Mouse (Mus musculus) neural tube, embryonic 15.5 days (tissue): ENCODE measurements around the gene Cisd1. TPM values are rescaled to one million over a fixed set of nuclear protein-coding genes. Genes with fewer than 3 reads are reported as not detected.

Source experiments
- ATAC-seq: fragments of 200-750 bp; cut with Nextera tagmentation; 2 replicates; pipeline ENCODE4 v1.8.0; 2017; ENCODE audit warnings: mild to moderate bottlenecking, moderate TSS enrichment, moderate library complexity; ENCODE audit not compliant: low FRiP score
- H3K27ac ChIP-seq: fragments of 300-500 bp; sonication (generic); replicated peaks from 2 replicates; pipeline ENCODE4 v1.5.1; 2015; ENCODE audit warnings: mild to moderate bottlenecking, inconsistent platforms
- H3K27me3 ChIP-seq: fragments of 300-500 bp; sonication (generic); replicated peaks from 2 replicates; pipeline ENCODE4 v1.6.1; 2015; ENCODE audit warnings: inconsistent platforms
- H3K36me3 ChIP-seq: fragments of 300-500 bp; sonication (generic); 2 replicates; pipeline ENCODE4 v1.6.1; 2015; ENCODE audit warnings: inconsistent platforms
- H3K4me1 ChIP-seq: fragments of 300-500 bp; sonication (generic); 2 replicates; pipeline ENCODE4 v1.6.1; 2015; ENCODE audit warnings: inconsistent platforms
- H3K4me2 ChIP-seq: fragments of 300-500 bp; sonication (generic); 2 replicates; pipeline ENCODE4 v1.6.1; 2015; ENCODE audit warnings: inconsistent platforms, mild to moderate bottlenecking, moderate library complexity
- H3K4me3 ChIP-seq: fragments of 300-500 bp; sonication (generic); replicated peaks from 2 replicates; pipeline ENCODE4 v1.5.1; 2015; ENCODE audit warnings: mild to moderate bottlenecking, inconsistent platforms
- H3K9ac ChIP-seq: fragments of 300-500 bp; sonication (generic); replicated peaks from 2 replicates; pipeline ENCODE4 v1.6.1; 2015; ENCODE audit warnings: mild to moderate bottlenecking, inconsistent platforms
- H3K9me3 ChIP-seq: fragments of 300-500 bp; sonication (generic); replicated peaks from 2 replicates; pipeline ENCODE4 v1.6.1; 2016; ENCODE audit warnings: inconsistent platforms
- WGBS: fragments of 180-500 bp; shearing (Covaris S2); methylation state at CpG from one replicate; pipeline ENCODE4 v1.1.7; 2015; ENCODE audit warnings: mixed read lengths; 5-methylcytosine and 5-hydroxymethylcytosine counted together
- polyA plus RNA-seq: library from polyadenylated mRNA; unstranded; fragments of >200 nt; fragmentation: Nextera tagmentation; extraction: Ambion mirVana; gene quantifications from 2 replicates; pipeline ENCODE4 v1.2.1, GENCODE M21; 2015

Gene Cisd1
- polyA plus RNA-seq, 1 experiment from 2014 or later = 340 TPM

DNA sequence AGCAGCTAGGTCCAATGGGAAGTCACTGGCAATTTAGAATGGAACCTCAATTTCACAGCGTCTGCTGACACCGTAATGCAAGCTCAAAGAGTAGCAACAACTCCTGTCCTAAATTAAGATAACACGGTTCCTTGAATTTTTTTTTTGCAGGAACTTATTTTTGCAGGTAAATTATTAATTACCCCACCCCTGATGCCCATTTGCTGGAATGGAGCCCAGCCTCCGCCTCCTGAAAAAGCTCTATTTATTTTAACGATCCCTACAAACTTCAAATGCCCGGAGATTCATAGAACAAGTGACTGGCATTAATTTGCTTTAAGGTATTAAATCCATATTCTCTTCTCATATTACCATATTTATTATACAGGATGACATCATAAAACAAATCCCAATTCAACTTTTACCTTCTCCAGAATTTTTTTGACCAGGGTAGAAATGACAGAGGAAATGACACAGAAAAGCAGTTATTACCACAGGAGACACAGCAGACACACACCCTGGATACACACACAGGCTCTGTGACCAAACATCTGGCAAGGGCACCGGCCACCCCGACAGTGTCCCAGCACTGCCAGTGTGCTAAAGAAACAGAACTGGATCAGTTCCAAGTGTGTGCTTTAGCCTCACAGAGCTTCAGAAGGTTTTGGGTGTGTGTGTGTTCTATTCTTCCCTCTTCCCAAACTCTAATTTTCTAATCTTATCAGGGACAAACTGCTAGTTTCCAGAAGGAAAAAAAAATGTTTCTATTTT is 6.4 kb downstream of the Cisd1 start:
- no peaks in the 10 kb centered on the region for H3K9me3 ChIP-seq
- H3K4me1 ChIP-seq = peaks cover 29% of the 10 kb centered on the region
- H3K36me3 ChIP-seq = peaks cover 24% of the 10 kb centered on the region
- 75% methylated on average over 8 of the region's 8 CpGs for WGBS
- no peaks in the 10 kb centered on the region for H3K27me3 ChIP-seq
- no peak for ATAC-seq
- H3K27ac ChIP-seq = no peak overlapping the region
- no peak overlapping the region for H3K4me3 ChIP-seq
- H3K4me2 ChIP-seq = no peak overlapping the region
- no peak overlapping the region for H3K9ac ChIP-seq

DNA sequence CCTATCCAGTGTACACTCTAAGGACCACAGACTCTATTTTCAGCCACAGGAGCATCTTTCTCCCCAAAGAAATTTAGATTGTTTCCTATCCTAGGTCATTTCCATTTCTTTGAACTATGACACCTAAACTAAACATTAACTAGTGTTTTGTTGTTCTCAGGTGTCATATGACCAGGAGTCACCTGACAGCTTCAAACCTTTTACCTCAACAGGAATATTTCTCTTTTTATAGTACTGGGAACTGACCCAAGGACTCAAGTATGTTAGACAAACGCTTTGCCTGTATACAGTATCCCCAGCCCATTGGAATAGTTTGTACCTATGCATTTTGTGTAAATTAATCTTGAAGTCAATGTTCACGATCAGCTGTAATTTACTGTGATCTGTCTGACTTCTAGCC is 7.0 kb downstream of the Cisd1 start:
- no peak overlapping the region for H3K4me3 ChIP-seq
- H3K36me3 ChIP-seq = peaks cover 24% of the 10 kb centered on the region
- no peak overlapping the region for H3K27ac ChIP-seq
- H3K27me3 ChIP-seq = no peaks in the 10 kb centered on the region
- WGBS = 89% methylated on average over 2 of the region's 2 CpGs
- H3K4me2 ChIP-seq = no peak overlapping the region
- no peak overlapping the region for H3K9ac ChIP-seq
- no peak for ATAC-seq
- no peaks in the 10 kb centered on the region for H3K9me3 ChIP-seq
- H3K4me1 ChIP-seq = peaks cover 25% of the 10 kb centered on the region

DNA sequence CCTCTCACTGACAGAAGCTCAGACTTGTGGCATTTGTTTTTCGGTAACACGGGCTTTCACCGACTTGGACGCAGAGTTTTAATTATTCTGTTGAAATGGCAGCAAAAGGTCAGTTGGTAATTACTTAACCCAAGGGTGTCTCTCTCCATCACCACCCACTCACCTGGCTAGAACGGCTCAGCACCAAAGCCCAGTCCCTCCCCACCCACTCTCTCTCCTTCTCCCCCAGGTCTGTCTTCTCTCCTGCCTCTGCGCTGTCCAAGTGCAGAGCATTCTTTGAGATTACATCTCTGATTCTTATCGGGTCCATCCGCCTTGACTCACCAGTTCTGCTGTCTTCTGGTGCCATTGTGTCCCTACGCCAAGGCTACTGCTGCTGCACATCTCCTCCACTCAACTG is 11.9 kb downstream of the Cisd1 start:
- no peaks in the 10 kb centered on the region for H3K27me3 ChIP-seq
- ATAC-seq = no peak
- no peak overlapping the region for H3K9ac ChIP-seq
- WGBS = 98% methylated on average over 9 of the region's 9 CpGs
- H3K4me1 ChIP-seq = no peaks in the 10 kb centered on the region
- peaks cover 43% of the 10 kb centered on the region for H3K36me3 ChIP-seq
- no peak overlapping the region for H3K4me2 ChIP-seq
- H3K9me3 ChIP-seq = no peaks in the 10 kb centered on the region
- H3K27ac ChIP-seq = no peak overlapping the region
- no peak overlapping the region for H3K4me3 ChIP-seq

DNA sequence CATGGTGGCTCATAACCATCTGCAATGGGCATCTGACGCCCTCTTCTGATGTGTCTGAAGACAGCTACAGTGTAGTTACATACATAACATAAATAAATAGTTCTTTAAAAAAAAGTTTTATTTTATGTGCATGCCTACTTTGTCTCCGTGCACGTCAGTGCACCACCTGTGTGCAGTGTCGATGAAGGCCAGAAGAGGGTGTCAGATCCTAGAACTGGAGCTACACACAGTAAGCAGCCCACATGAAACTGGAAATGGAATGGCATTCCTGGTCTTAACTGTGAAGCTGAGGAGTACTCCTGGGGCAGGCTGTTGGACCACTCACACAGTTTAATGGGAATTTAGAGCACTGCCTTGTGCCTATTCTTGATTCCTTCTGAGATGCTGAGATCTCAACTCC is 12.4 kb downstream of the Cisd1 start:
- Histone ChIP-seq H3K36me3 (peaks cover 43% of the 10 kb centered on the region), H3K9me3 (no peaks in the 10 kb centered on the region), H3K4me3 (no peak overlapping the region), H3K27ac (no peak overlapping the region), H3K27me3 (no peaks in the 10 kb centered on the region), H3K4me2 (no peak overlapping the region), H3K9ac (no peak overlapping the region), H3K4me1 (no peaks in the 10 kb centered on the region)
- no peak for ATAC-seq
- 91% methylated on average over 4 of the region's 4 CpGs for WGBS

DNA sequence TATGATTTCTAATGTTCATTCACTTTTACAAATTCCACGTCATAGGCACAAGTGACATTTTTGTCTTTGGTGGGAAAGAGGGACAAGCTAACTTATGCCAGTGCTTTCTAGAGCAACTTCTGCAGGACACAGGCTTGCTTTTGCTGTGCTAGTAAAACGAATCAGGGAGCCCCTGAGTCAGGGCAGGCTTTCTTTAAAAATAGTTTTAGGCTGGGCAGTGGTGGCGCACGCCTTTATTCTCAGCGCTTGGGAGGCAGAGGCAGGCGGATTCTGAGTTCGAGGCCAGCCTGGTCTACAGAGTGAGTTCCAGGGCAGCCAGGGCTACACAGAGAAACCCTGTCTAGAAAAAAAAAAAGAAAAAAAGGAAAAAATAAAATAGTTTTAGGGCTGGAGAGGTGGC is 12.8 kb downstream of the Cisd1 start:
- no peak for ATAC-seq
- WGBS = 97% methylated on average over 7 of the region's 7 CpGs
- no peak overlapping the region for H3K4me2 ChIP-seq

DNA sequence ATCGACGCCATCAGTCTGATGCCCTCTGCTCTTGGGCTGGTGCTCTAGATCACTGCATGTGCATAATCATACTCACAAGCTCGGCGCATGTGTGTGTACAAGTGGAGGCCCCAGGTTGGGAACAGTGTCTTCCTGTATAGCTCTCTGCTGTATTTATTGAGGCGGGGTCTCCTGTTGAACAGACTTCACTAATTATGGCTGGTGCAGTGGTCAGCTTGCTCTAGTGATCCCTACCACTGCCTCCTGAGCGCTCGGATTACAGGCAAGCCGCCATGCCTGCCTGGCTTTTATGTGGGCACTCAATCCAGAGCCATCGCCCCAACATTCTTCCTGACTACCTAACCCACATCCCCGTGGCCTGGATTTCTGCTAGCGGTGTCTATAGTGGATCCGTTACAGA is 14.7 kb downstream of the Cisd1 start:
- ATAC-seq = no peak
- Histone ChIP-seq H3K27me3 (no peaks in the 10 kb centered on the region), H3K9me3 (no peaks in the 10 kb centered on the region), H3K36me3 (peaks cover 31% of the 10 kb centered on the region), H3K9ac (no peak overlapping the region), H3K27ac (no peak overlapping the region), H3K4me3 (no peak overlapping the region), H3K4me1 (no peaks in the 10 kb centered on the region), H3K4me2 (no peak overlapping the region)
- 96% methylated on average over 12 of the region's 12 CpGs for WGBS

More for the DNA sequence above, 12.8 kb downstream of the Cisd1 start:
- Histone ChIP-seq H3K4me3 (no peak overlapping the region), H3K9ac (no peak overlapping the region), H3K36me3 (peaks cover 43% of the 10 kb centered on the region), H3K4me1 (no peaks in the 10 kb centered on the region), H3K27me3 (no peaks in the 10 kb centered on the region), H3K27ac (no peak overlapping the region), H3K9me3 (no peaks in the 10 kb centered on the region)

- no peak for ATAC-seq
- peaks cover 24% of the 10 kb centered on the region for H3K36me3 ChIP-seq
- H3K4me1 ChIP-seq = no peaks in the 10 kb centered on the region
- no peak overlapping the region for H3K27ac ChIP-seq
- H3K9ac ChIP-seq = no peak overlapping the region
- H3K27me3 ChIP-seq = no peaks in the 10 kb centered on the region
- no peak overlapping the region for H3K4me2 ChIP-seq
- WGBS = 95% methylated on average over 6 of the region's 6 CpGs
- no peak overlapping the region for H3K4me3 ChIP-seq
- no peaks in the 10 kb centered on the region for H3K9me3 ChIP-seq
Observed at GRCm38 (mm10) chr10:71329295-71329694, 15.5 kb downstream of the Cisd1 start.

GRCm38 (mm10) chr10:71328870-71329269 is 15.9 kb downstream of the Cisd1 start:
- 92% methylated on average over 5 of the region's 5 CpGs for WGBS
- ATAC-seq = no peak

GRCm38 (mm10) chr10:71328382-71328781 is 16.4 kb downstream of the Cisd1 start:
- no peak overlapping the region for H3K27ac ChIP-seq
- ATAC-seq = no peak
- no peaks in the 10 kb centered on the region for H3K9me3 ChIP-seq
- peaks cover 18% of the 10 kb centered on the region for H3K36me3 ChIP-seq
- H3K4me3 ChIP-seq = no peak overlapping the region
- H3K9ac ChIP-seq = no peak overlapping the region
- WGBS = 95% methylated on average over 6 of the region's 6 CpGs
- no peaks in the 10 kb centered on the region for H3K27me3 ChIP-seq
- no peaks in the 10 kb centered on the region for H3K4me1 ChIP-seq
- no peak overlapping the region for H3K4me2 ChIP-seq

More at GRCm38 (mm10) chr10:71328870-71329269, 15.9 kb downstream of the Cisd1 start:
- H3K4me3 ChIP-seq = no peak overlapping the region
- H3K27me3 ChIP-seq = no peaks in the 10 kb centered on the region
- H3K36me3 ChIP-seq = peaks cover 20% of the 10 kb centered on the region
- no peak overlapping the region for H3K27ac ChIP-seq
- H3K9ac ChIP-seq = no peak overlapping the region
- no peak overlapping the region for H3K4me2 ChIP-seq
- H3K4me1 ChIP-seq = no peaks in the 10 kb centered on the region
- no peaks in the 10 kb centered on the region for H3K9me3 ChIP-seq

- no peak overlapping the region for H3K27ac ChIP-seq
- H3K4me2 ChIP-seq = no peak overlapping the region
- peaks cover 18% of the 10 kb centered on the region for H3K36me3 ChIP-seq
- no peak for ATAC-seq
- H3K9me3 ChIP-seq = no peaks in the 10 kb centered on the region
- no peaks in the 10 kb centered on the region for H3K4me1 ChIP-seq
- no peaks in the 10 kb centered on the region for H3K27me3 ChIP-seq
- 85% methylated on average over 10 of the region's 10 CpGs for whole genome bisulfite sequencing
- no peak overlapping the region for H3K9ac ChIP-seq
- H3K4me3 ChIP-seq = no peak overlapping the region
Observed at GRCm38 (mm10) chr10:71327386-71327785, 17.4 kb downstream of the Cisd1 start.

- H3K4me2 ChIP-seq = no peak overlapping the region
- H3K9ac ChIP-seq = no peak overlapping the region
- no peaks in the 10 kb centered on the region for H3K9me3 ChIP-seq
- H3K27ac ChIP-seq = no peak overlapping the region
- WGBS = 12% methylated on average over 7 of the region's 7 CpGs
- no peaks in the 10 kb centered on the region for H3K4me1 ChIP-seq
- H3K36me3 ChIP-seq = peaks cover 18% of the 10 kb centered on the region
- H3K4me3 ChIP-seq = no peak overlapping the region
- H3K27me3 ChIP-seq = no peaks in the 10 kb centered on the region
- no peak for ATAC-seq
Observed at GRCm38 (mm10) chr10:71326789-71327188, 18.0 kb downstream of the Cisd1 start.

GRCm38 (mm10) chr10:71326123-71326522 is 18.6 kb downstream of the Cisd1 start:
- Histone ChIP-seq H3K4me2 (no peak overlapping the region), H3K4me3 (no peak overlapping the region), H3K9ac (no peak overlapping the region), H3K27ac (no peak overlapping the region), H3K27me3 (no peaks in the 10 kb centered on the region), H3K9me3 (no peaks in the 10 kb centered on the region), H3K36me3 (peaks cover 18% of the 10 kb centered on the region), H3K4me1 (no peaks in the 10 kb centered on the region)
- no peak for ATAC-seq
- 79% methylated on average over 7 of the region's 7 CpGs for WGBS
